Mouse (Mus musculus) lung, postnatal 10 days (tissue): ENCODE data around the gene Mettl8.

Source experiments
- DNase-seq: peaks from one replicate; pipeline ENCODE4 v3.0.0; 2021

The Mettl8 gene

GRCm38 (mm10) chr2:71055300-71056114 lies at the start of gene Mettl8, which contains the start of gene Dcaf17:
Gene Mettl8 (minus strand): TSS chr2:71055583.
Gene Dcaf17 (plus strand): TSS chr2:71055328.
- peak; percentile 94 for DNase-seq

- DNase-seq: no peak
These were observed 49.3 kb upstream of the Mettl8 start for GRCm38 (mm10) chr2:71104696-71105095.

- DNase-seq: no peak
These were observed 47.9 kb upstream of the Mettl8 start for GRCm38 (mm10) chr2:71103292-71103680.

- no peak for DNase-seq
These were observed 47.4 kb upstream of the Mettl8 start for GRCm38 (mm10) chr2:71102621-71103291.

- DNase-seq: no peak
These were observed 40.8 kb upstream of the Mettl8 start for GRCm38 (mm10) chr2:71096170-71096569.

GRCm38 (mm10) chr2:71090660-71091445 lies 35.5 kb upstream of the Mettl8 start:
- DNase-seq: peak; percentile 28

- DNase-seq: no peak
These were observed 34.4 kb upstream of the Mettl8 start for GRCm38 (mm10) chr2:71089766-71090165.

- DNase-seq: no peak
These were observed 28.2 kb upstream of the Mettl8 start for GRCm38 (mm10) chr2:71083454-71084193.

GRCm38 (mm10) chr2:71082416-71082815 lies 27.0 kb upstream of the Mettl8 start:
- DNase-seq: peak; percentile 18

- no peak for DNase-seq
These were observed 18.4 kb upstream of the Mettl8 start for GRCm38 (mm10) chr2:71073828-71074227.

GRCm38 (mm10) chr2:71073330-71073729 lies 17.9 kb upstream of the Mettl8 start:
- no peak for DNase-seq

GRCm38 (mm10) chr2:71071601-71072000 lies 16.2 kb upstream of the Mettl8 start:
- DNase-seq: no peak

- no peak for DNase-seq
These were observed 892 bp upstream of the Mettl8 start for GRCm38 (mm10) chr2:71056115-71056835.

GRCm38 (mm10) chr2:71054716-71055115 lies 667 bp downstream of the Mettl8 start:
- no peak for DNase-seq

GRCm38 (mm10) chr2:71050511-71050910 lies 4.9 kb downstream of the Mettl8 start:
- DNase-seq: no peak

GRCm38 (mm10) chr2:71048896-71049295 lies 6.5 kb downstream of the Mettl8 start:
- no peak for DNase-seq

- DNase-seq: peak; percentile 58
These were observed 8.5 kb downstream of the Mettl8 start for GRCm38 (mm10) chr2:71046751-71047320.

- peak; percentile 50 for DNase-seq
These were observed 9.2 kb downstream of the Mettl8 start for GRCm38 (mm10) chr2:71046151-71046550.

- DNase-seq: peak; percentile 90
These were observed 15.8 kb downstream of the Mettl8 start for GRCm38 (mm10) chr2:71039522-71040121.

- DNase-seq: peak; percentile 15
These were observed 17.9 kb downstream of the Mettl8 start for GRCm38 (mm10) chr2:71037447-71037846.

- no peak for DNase-seq
These were observed 21.4 kb downstream of the Mettl8 start for GRCm38 (mm10) chr2:71033987-71034386.
